Mouse (Mus musculus) layer of hippocampus, postnatal 14 days (tissue): ENCODE results near the gene Rgs14. TPM values are rescaled to one million over a fixed set of nuclear protein-coding genes. Genes with fewer than 3 reads are reported as not detected.

Experiments
- DNase-seq, 2 experiments: peaks; one replicate each; pipeline ENCODE4 v3.0.0; 2021 to 2022; ENCODE audit warnings: low spot score in 2 of 2, mixed read lengths in 1 of 2
- total RNA-seq, 2 experiments: library from RNA; stranded (reverse); gene quantifications; 2 replicates each; pipeline ENCODE4 v1.2.3; 2021

Gene Rgs14
- total RNA-seq, 2 experiments from 2014 or later, result 58.6 to 63.4 TPM

- DNase-seq, result no peak
These were observed 62.6 kb downstream of the Rgs14 start for GRCm38 (mm10) chr13:55431889-55432685.

Other genes starting within 250 kb of the Rgs14 start
- gene Gm17617, start 236.2 kb upstream of the Rgs14 start, total RNA-seq, result not detected
- gene Fgfr4, start 217.1 kb upstream of the Rgs14 start, total RNA-seq, result under 1 TPM; 0.18 to 0.45 TPM
- 100 to 1,000 TPM; 143 to 145 TPM for gene Nsd1, start 159.9 kb upstream of the Rgs14 start, total RNA-seq
- 100 to 1,000 TPM; 153 to 157 TPM for gene Prelid1, start 49.2 kb upstream of the Rgs14 start, total RNA-seq
- gene Rab24, start 47.8 kb upstream of the Rgs14 start, total RNA-seq, result 10 to 100 TPM; 74.3 to 77.8 TPM
- 1 to 10 TPM; 1.5 to 3.4 TPM for gene Mxd3, start 39.9 kb upstream of the Rgs14 start, total RNA-seq
- 10 to 100 TPM; 52.4 to 53.9 TPM for gene Lman2, start 6.9 kb upstream of the Rgs14 start, total RNA-seq
- gene Slc34a1, start 28.5 kb downstream of the Rgs14 start, total RNA-seq, result not detected
- not detected for gene Pfn3, start 45.5 kb downstream of the Rgs14 start, total RNA-seq
- under 1 TPM; 0.32 to 0.69 TPM for gene F12, start 57.1 kb downstream of the Rgs14 start, total RNA-seq
- 10 to 100 TPM; 74.2 to 76.8 TPM for gene Grk6, start 75.3 kb downstream of the Rgs14 start, total RNA-seq
- 10 to 100 TPM; 89.9 to 92.7 TPM for gene Prr7, start 94.5 kb downstream of the Rgs14 start, total RNA-seq
- gene Dbn1, start 118.4 kb downstream of the Rgs14 start, total RNA-seq, result 100 to 1,000 TPM; 335 to 353 TPM
- 10 to 100 TPM; 69.4 to 78.9 TPM for gene Pdlim7, start 143.9 kb downstream of the Rgs14 start, total RNA-seq
- gene Dok3, start 159.6 kb downstream of the Rgs14 start, total RNA-seq, result 1 to 10 TPM; 6.7 to 7.9 TPM
- 10 to 100 TPM; 44.8 to 47.0 TPM for gene Ddx41, start 166.9 kb downstream of the Rgs14 start, total RNA-seq
- 10 to 100 TPM; 64.8 to 67.7 TPM for gene Fam193b, start 201.4 kb downstream of the Rgs14 start, total RNA-seq
- gene Tmed9, start 204.0 kb downstream of the Rgs14 start, total RNA-seq, result 100 to 1,000 TPM; 132 to 133 TPM
- 10 to 100 TPM; 22.5 to 22.8 TPM for gene B4galt7, start 230.2 kb downstream of the Rgs14 start, total RNA-seq